Mouse (Mus musculus) cerebellum, adult 11 months (tissue): ENCODE results near the gene Col6a4.

Source experiments
- DNase-seq: peaks from one replicate; pipeline ENCODE4 v3.0.0; 2022

The Col6a4 gene

DNA sequence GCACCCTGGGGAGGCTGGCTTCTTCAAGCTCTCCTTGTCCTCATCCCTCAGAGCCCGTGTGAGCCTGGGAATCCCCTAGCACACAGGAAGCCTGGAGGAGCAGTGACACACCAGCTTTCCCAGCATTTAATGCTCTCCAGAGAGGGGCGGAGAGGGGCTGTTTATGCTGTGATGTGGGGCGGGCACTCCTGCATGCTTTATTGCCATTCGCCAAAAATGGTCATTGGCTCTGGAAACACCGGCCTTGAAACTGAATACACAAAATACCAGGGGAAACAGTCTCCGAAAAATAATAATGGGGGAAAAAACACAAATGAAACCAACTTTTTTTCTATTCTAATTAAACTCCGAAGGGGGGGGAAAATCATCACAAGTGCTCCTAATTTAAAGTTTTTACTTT is at the start of gene Col6a4:
Col6a4 (minus strand) TSS at position 101 of the 400 bp plus-strand sequence.
- no peak for DNase-seq

DNA sequence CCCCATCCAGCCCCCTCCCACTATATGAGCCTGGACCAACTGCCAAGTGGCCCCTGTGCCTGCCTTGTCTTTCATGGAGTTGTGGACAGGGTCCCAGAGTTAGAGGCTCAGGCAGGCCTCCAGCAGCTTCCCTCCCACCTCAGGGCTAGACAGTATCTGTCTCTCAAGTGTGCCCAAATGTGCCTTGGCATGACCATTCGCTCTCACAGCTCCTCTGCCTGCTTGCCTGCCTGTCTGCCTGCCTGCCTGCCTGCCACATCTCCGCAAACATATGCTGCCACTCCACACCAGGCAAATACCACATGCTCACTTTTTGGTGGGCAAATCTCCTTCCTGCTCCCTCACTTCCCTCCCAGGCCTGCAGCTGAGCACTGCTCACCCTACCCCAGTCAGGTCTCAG is 49.0 kb upstream of the Col6a4 start:
- DNase-seq, result no peak

DNA sequence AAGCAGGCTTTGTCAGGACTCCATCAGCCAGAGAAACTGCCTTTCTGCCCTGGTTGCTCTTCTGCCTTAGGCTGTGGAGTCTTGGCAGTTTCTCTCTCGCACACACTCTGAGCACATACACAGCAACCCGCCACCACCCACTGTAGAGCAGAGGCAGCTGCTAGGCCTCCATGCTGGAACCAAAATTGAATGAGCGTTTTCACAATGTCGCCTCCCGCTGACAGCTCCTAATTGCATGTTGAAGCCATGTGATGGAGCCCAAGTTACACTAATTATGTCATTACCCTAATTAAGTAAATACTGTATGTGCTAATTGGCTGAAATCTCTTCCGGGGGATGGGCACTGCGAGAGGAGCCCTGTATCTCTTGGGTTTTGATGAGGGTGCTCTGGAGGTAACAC is 47.6 kb upstream of the Col6a4 start:
- DNase-seq, result no peak

DNA sequence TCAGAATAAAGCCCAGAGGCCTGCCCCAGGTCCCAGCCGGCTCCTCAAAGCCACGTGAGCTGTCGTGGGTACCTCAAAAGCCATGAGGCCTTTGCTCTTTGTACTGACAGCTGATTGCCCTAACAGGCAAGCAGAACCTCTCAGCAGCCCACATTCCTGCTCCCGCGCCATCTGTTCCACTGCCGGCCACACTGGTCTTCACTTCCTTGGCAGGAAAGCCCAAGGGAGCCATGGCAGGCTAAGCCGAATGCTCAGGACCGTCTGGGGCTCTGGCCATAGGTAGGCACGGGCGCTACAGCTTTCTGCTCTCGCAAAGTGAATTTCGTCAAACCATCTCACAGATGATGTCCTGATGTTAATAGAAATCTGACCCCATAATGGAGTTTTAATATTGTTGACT is 45.4 kb upstream of the Col6a4 start:
- DNase-seq, result peak; percentile 72

DNA sequence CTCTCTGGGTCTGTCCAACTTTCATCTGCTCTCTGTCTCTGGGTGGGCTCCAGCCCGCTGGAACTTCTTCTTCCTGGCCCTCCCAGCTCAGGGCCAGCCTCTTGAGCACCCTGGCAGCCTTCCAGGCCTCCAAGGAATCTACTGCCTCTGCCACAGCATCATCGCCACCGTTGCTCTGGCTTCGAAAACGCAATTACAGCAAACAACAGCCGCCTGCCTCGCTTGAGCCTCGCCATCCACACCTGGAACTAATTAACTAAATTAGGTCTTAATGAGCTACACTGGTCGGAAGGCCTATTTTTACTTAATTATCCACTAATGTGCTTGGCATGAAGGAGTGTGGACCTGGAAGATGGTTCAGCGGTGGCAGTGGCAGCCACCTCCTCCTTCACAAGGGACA is 43.2 kb upstream of the Col6a4 start:
- DNase-seq, result no peak

DNA sequence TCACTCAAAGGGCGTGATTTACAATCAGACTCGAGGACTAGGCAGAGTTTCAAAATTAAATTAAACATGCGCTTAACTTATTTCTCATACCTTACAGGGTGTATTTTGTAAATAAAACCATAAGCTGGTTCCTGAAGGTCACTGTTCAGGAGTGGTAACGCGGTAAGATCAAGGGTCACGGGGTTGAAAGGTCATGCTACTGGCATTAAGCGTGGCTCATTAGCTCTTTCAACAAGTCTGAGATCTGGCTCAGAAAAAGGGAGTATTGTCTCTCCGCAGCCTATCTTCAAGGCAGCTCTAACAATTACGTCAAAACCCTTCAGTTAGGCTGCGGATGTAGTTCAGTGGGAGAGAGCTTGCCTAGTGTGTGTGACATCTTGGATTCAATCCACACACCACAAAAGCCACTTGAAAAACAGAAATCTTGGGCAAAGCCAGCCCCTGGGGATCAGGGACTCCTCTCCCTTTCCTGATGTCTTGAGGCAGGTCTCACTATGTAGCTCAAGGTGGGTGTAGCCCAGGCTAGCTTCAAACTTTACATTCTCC is 41.2 kb upstream of the Col6a4 start:
- DNase-seq, result no peak

DNA sequence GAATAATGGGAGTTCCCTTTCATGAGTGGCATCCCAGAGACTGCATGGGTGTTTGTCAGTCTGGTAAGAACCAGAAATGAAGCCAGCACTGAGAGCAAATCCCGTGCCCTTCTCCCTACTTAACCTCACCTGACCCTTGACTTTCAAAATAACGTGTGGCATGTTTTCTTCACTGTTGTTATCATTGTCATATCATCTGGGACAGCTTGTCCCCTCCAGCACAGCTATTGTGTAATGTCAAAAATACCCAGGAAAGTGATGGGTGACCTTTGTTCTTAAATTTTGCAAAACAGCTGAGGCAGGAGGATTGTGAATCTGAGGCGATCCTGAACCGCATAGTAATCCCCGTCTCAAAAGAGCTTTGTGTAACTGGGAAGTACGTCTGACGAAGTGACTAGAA is 33.7 kb upstream of the Col6a4 start:
- no peak for DNase-seq

DNA sequence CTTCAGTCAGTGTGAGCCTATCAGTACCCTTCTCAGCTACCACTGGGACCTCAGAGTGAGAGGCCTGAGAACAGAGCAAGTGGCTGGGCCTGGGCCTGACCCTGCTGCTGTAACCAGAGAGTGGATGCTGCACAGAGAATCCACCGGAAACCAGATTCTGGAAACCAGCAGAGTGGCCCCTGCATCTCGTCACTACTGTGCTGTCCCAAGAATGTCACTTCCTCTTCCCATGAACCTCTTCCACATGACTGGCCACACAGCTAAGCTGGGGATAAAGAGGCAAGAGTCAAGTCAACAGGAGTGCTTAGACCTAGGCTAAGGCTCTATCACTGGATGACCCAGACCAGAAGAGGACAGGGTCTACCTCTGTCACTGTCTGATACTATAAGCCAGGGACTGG is 32.5 kb upstream of the Col6a4 start:
- DNase-seq, result no peak

DNA sequence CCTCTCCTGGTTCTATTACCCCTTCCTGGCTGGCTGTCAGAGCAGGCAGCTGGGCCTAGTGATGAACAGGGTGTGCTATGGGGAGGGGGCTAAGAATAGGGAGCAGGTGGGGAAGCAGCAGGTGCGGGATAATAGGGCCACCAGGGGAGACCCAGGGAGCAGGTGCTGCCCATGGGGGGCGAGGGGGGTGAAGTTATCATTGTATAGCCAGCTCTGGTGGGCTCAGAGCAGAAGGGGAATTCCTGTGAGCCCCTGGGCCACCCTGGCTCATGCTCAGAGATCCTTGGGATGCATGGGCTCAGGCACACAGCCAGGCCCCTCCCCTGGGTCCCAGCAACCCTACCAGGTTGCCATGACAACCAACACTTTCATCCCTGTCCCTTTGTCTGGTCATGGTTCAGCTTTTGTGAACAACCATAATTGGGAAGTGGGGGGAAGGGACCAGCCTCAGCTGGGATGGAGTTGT is 30.2 kb upstream of the Col6a4 start:
- no peak for DNase-seq

DNA sequence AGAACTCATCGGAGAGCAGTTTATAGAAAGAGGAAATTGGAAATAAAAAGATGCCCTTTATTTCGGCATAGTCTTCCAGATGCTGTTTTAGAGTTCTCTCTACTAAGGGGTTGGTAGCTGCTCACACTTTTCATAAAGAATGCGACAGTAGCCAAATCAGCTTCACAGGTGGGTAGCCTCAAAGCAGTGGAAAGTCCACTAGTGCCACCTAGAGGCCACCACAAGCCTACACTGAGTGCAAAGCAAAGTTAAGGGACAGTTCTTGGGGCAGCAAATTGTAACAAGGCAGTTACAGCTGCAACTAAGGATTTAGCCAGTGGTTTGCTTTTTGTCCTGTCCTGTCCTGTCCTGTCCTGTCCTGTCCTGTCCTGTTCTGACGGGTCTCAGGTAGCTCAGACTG is 27.0 kb upstream of the Col6a4 start:
- DNase-seq, result no peak

DNA sequence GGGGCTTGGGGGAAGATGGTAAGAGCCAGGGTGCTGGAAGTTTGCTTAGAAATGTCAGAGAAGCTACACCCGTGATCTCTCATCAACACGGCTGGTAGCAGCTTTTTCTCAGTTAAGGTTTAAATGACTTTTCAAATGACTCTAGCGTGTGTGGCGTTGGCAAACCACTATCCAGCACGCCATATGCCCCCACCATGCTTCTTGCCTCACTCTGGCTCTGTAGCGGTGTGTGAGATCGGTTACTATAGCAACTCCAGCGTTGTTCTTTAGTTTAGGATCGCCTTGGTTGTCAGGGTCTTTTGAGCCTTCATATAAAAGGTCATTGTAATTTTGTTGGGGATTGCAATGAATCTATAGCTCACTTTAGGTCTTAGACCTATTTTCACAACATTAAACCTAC is 22.5 kb upstream of the Col6a4 start:
- no peak for DNase-seq

DNA sequence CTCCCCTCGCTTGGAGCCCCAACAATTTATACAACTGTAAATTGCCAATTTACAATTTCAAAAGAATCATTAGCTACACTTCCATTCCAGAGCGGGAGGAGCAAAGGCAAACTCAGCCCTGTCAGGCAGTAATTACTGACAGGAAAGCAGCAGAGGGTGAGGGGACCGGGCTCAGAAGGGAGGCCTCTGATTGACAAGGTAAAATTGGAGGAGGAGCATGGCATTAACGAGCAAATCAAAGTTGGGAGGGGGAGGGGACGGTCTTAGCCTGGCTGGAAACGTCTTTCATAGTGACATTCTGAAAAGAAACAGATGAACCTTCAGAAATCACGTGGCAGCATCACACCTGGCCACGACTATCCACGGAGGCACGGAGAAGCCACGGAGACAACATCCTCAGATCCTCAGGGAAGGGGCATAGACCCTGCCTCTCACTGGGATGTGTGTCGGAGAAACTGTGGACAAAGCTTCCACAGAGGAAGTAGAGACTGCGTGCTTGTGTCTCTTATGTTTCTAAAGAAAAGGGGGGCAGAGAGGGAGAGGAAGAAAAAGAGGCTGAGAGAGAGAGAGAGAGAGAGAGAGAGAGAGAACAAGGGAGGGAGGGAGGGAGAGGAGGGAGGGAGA is 19.3 kb upstream of the Col6a4 start:
- DNase-seq, result no peak

DNA sequence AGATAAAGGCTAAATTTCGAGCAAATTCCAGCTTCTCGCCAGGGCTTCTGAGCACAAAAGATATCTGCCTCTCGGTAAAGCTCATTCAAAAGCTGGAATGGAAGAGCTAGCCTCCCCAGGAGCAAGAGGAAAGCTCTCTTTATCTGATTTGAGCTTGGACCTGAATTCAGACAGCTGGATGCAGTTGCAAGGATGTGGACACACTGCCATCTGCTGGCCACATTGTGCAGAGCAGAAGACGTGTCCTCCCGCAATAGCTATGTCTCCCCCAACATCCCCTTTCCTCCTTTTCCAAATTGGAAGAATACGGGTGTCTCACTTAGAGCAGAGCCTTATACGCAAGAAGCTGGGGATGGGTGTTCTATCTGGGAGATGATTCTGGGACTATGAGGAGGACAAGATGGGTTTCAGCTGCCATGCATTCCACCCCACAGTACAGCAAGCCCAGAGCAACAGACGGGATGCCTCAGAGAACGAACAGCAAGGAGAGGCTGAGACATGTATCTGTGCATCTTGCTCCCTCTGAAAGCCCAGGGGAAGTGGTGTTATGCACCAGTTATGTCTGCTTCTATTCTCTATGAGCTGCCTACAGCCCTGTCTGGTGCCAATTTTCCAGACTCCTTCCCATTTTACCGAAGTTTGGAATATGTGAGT is 16.3 kb upstream of the Col6a4 start:
- DNase-seq, result peak; percentile 59

DNA sequence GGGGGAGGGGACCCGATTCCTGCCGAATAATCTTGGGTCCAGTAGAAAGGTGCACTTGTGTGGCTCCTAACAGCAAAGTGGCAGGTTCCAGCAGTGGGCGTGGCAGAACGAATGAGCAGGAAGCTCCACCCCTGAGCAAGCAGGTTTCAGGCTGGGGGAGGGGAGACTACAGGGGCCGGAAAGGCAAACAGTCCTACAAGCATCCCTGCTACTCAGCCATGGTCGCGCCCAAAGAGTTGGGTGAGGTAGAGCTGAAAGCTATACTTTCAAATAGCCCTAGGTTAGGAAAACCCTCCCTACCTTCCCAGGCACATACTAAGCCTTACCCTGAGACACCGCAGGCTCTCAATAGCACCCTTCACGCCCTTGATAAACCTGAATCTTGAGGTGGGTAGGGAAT is 9.7 kb upstream of the Col6a4 start:
- DNase-seq, result no peak

DNA sequence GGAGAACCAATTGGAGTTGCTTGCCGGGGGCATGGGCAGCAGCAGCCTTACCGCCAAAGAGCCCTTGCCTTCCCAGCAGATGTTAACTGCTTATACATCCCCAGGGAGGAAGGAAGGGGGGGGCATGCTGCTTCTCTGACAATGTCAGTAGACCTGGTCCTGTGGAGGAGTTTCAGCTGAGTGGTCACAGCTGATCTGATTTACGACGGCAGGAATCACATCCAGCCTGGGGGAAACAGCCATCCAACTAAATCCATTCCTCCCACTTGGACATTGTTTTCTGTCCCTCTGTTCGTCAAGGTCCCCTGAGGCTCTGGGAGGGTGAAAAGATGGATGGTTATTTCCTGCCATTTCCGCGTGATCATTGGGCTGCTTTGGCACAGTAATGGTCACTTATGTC is 7.8 kb upstream of the Col6a4 start:
- no peak for DNase-seq

DNA sequence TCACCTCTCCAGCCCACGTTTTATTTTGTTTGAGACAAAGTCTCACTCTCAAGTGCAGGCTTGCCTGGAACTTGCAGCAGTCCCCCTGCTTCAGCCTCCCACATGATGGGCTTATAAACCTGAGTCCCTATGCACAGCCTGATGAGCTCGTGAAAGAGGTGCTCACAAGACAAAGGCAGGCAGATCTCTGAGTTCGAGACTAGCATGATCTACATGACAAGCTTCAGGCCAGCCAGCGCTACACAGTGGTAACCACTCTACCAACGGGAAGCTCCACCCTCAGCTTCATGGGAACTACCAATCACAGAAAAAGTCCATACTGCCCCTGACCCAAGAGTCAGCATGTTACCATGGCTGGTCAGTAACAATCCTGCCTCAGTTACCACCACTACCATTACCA is 4.6 kb upstream of the Col6a4 start:
- no peak for DNase-seq

DNA sequence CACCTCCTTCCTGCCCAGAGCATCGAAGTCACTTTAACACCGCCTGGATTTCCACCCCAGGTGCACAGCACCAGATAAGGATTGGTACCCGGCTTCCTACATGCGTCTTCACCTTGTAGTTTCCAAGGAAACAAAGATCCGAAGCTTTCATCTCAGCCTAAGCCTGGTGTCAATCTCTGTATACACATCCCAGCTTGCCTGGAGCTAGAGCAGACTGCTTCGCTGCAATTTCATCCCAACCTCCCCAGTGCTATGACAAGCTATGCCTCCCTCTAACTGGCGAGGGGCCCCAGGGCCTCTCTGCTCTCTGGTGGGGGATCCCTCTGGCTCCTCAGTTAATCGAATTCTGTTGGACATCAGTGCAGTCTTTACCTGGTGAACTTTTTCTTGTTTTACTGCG is 3.7 kb upstream of the Col6a4 start:
- no peak for DNase-seq

DNA sequence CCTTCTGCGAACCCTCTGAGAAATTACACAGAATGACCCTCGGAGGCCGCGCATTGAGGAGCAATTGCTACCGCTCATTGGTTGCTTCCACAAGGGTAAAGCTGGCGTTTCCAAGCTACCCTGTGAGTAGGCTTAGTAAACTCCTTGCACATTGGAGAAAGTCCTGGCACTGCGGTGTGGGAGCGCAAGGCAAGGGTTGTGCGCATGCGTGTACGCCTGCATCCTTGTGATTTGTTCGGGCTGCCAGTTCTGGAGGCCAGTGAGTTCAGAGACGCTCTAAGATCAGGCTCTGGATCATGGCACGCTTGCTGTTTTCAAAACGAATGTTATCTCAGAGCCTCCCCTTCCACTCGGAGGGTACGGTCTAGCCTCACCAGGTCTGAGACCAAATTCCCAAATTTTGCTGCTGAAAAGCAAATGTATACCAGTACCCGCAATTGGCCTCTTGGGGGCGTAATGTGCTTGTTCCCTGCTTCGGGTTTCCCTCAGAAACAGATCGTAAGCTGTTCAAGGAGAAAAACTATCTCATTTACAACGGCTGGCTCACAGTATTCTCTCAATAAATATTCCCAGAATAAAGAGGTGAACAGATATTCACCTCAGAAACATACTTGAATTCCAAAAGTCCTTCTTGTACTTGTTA is 2.9 kb upstream of the Col6a4 start:
- DNase-seq, result no peak

DNA sequence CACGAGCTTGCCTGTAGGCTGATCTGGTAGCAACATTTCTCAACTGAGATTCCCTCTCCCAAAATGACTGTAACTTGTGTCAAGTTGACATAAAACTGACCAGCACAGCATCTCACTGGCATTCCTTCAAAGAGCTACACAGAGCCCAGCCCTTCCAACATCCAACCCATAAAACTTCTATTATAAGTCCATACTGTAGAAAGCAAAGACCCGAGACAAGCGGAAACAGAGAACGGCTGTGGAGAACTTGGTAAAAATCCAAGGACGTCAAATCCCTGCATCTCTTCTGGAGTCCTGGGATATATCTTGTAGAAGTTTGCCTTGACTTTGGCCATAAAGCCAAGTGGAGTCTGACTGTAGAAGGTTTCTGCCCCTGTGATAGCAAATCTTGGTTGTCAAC is 15.1 kb downstream of the Col6a4 start:
- no peak for DNase-seq

DNA sequence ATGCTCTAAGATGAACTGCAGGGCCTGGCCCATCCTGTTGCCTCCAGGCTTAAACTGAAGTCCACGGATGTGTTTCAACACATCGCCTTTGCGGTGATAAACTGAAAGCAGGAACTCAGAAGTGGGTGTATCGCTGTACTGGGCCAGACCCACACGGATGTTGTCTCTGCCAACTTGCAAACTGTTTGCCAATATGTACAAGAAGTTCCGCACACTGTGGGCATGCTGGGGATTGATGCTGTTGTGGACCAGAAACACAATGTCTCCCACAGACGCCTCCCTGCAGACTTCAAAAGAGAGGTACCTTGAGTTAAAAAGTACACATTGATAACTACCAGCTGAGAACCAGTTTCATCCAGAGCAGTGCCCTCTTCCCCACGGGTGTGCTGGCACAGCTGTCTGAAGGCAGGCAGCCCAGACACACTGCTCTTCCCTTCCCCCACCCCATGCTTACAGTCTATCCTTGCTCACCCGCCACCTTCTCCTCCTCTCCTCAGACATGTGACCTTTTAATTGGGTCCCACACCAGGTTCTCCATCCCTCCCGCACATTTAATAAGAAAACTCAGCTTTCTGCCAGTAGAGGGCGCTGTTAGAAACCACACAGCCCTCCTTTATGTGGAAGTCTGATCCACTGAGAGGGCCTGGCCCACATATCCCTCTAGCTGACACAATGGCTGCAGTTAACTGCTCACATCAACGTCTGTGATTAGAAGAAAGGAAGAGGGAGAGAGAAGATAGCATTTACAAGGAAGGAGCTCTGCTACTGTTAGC is 16.1 kb downstream of the Col6a4 start:
- no peak for DNase-seq

DNA sequence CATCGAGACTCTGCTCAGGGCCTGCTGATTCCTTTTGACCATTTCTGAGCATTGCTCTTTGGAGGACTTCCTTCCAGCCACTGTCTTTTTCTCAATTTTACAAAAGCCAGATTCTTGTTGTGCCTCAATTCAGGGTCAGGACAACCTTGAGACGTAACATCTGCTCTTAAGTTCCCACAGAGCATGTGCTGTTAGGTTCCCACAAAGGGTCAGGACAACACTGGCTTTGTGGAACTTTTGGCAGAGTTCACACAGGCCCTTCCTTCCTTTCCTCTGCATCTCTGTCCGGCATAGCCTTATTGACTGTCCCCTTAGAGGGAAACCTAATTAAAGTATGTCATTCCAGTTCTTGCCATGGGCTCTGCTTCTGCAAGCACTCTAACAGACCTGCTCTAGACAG is 18.6 kb downstream of the Col6a4 start:
- DNase-seq, result no peak

DNA sequence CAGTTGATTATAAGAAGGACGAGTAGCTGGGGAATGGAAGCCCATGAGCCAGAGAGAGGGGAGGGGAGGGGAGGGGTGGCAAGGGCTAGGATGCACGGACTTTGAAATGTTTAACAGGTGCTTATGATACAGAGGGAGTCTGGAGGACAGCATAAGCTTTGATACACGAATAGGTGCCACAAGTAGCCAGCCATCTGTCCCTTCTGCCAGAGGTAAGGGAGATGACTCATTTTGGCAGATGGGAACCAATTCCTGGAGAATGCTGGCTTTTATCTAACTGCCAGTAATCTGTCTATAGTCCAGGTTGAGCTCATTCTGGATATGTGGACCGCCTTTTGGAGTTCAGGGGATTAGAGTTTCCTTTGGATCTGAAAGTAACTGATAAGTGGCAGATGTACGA is 20.3 kb downstream of the Col6a4 start:
- DNase-seq, result peak; percentile 57

DNA sequence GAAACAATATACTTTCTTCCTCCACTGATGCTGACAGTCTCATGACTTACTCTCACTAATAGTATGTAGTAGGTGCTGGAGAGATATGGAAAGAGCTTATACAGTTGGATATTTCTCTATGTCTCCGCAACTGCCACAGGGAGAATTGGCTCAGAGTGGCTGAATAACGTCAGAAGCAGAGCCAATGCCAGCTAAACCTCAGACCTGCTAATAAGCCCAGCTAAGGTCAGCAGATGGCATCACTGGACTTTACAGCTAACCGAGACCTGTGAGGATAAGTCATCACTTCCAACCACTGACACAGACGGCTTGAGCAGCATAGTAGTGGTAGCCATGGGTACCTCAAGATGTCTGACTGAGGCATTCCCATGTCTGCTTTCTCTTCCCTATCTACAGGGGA is 22.6 kb downstream of the Col6a4 start:
- DNase-seq, result peak; percentile 34

DNA sequence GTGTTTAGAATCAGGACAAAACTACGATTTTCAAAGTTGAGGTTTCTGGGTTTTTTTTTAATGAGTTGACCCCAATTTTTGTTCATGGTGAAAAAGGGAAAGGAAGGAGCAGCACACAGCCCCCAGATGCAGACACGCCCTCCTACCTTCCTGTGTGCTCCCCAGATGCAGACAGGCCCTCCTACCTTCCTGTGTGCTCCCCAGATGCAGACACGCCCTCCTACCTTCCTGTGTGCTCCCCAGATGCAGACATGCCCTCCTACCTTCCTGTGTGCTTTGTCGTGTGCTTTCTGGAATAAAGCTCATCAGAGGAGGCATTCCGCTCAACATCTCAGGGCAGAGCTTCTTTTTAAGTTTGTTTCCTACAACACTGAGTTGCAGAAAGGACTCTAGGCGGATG is 24.9 kb downstream of the Col6a4 start:
- DNase-seq, result no peak
